Mouse (Mus musculus) ES-Bruce4 (cell line): Measurements from ENCODE around the gene Camk2d. TPM values are rescaled to one million over a fixed set of nuclear protein-coding genes. Genes with fewer than 3 reads are reported as not detected.

ENCODE experiments used
- H3K27ac ChIP-seq: 2 replicates; pipeline ENCODE4 v1.5.1; 2012; ENCODE audit warnings: low read length, inconsistent platforms; ENCODE audit not compliant: insufficient read depth
- H3K27me3 ChIP-seq: 2 replicates; pipeline ENCODE4 v1.6.1; 2012; ENCODE audit warnings: mild to moderate bottlenecking, low read length, inconsistent platforms; ENCODE audit not compliant: control insufficient read depth, poor library complexity, insufficient read depth, severe bottlenecking
- H3K36me3 ChIP-seq: 2 replicates; pipeline ENCODE4 v1.6.1; 2012; ENCODE audit warnings: inconsistent platforms, mild to moderate bottlenecking, low read length, moderate library complexity; ENCODE audit not compliant: control insufficient read depth, poor library complexity, insufficient read depth, severe bottlenecking
- H3K4me1 ChIP-seq: one replicate; pipeline ENCODE4 v1.8.1; 2011; ENCODE audit warnings: low read length; ENCODE audit not compliant: control insufficient read depth, insufficient read depth
- H3K4me3 ChIP-seq: 2 replicates; pipeline ENCODE4 v1.5.1; 2011; ENCODE audit warnings: low read depth, mild to moderate bottlenecking, low read length
- H3K9ac ChIP-seq: 2 replicates; pipeline ENCODE4 v1.6.1; 2012; ENCODE audit warnings: low read depth, mild to moderate bottlenecking, inconsistent platforms; ENCODE audit not compliant: poor library complexity, severe bottlenecking
- H3K9me3 ChIP-seq: replicated peaks from 2 replicates; pipeline ENCODE4 v1.6.1; 2012; ENCODE audit warnings: mild to moderate bottlenecking, low read length, inconsistent platforms; ENCODE audit not compliant: control insufficient read depth, poor library complexity, insufficient read depth, severe bottlenecking
- CTCF ChIP-seq: IDR thresholded peaks from one replicate; pipeline ENCODE4 v1.8.1; 2011; ENCODE audit warnings: low read depth, low read length
- EP300 ChIP-seq: IDR thresholded peaks from 2 replicates; pipeline ENCODE4 v1.6.1; 2011; ENCODE audit warnings: low read depth, low read length; ENCODE audit not compliant: insufficient read depth
- POLR2A ChIP-seq: IDR thresholded peaks from one replicate; pipeline ENCODE4 v1.8.1; 2011; ENCODE audit warnings: low read length; ENCODE audit not compliant: insufficient read depth
- polyA plus RNA-seq: library from polyadenylated mRNA; stranded (reverse); fragments of >200 nt; gene quantifications from 2 replicates; pipeline ENCODE4 v1.2.4, GENCODE M21; 2011; ENCODE audit warnings: low read depth; ENCODE audit not compliant: missing spikeins, insufficient read depth, insufficient read length

Camk2d gene
- polyA plus RNA-seq, 1 experiment: 32.9 TPM

DNA sequence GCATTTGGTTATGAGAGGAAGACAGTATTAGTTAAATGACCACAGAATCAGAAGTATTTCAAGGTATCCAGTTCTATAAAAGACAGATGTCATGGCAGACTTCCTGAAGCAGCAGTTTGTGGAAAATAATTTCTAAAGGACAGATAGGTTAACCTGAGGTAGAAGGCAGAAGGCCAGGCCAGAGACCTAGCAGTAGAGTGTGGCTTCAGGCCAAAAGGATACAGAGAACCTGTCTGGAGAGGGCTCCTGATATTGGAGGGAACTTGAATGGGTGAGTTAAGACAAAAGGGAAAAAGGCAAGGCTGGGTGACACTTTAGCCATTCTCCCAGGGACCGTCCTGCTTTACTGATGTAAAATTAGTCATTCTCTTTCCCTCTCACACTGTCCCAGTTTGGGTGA lies 118.2 kb downstream of the Camk2d start:
- no peaks in the 10 kb centered on the region for H3K4me1 ChIP-seq
- no peaks in the 10 kb centered on the region for H3K36me3 ChIP-seq
- no peak overlapping the region for H3K9ac ChIP-seq
- no peaks in the 10 kb centered on the region for H3K9me3 ChIP-seq
- H3K4me3 ChIP-seq: no peak overlapping the region
- no peak for TF ChIP-seq POLR2A
- no peak for TF ChIP-seq EP300
- TF ChIP-seq CTCF: no peak
- H3K27me3 ChIP-seq: no peaks in the 10 kb centered on the region
- H3K27ac ChIP-seq: no peak overlapping the region

DNA sequence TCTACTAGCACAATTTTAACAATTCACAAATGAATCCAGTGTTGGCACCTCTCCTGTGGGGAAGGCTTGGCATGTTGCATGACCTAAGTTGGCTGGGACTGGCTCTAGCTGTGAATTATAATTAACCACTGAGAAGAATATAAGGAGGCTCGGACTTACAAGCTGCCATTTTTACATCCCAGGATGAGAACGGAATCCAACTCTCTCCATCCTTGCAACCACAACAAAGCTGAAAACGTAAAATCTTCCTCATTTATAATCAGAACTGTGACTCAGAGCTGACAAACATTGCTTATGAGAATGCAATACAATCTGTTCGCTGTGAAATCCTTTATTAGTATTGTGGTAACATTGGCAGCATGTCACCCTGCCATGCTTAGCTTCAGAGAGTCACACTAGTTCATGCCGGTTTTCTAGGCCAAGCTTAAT lies 126.9 kb downstream of the Camk2d start:
- no peak overlapping the region for H3K27ac ChIP-seq
- no peaks in the 10 kb centered on the region for H3K9me3 ChIP-seq
- H3K9ac ChIP-seq: no peak overlapping the region
- H3K4me1 ChIP-seq: no peaks in the 10 kb centered on the region
- H3K27me3 ChIP-seq: no peaks in the 10 kb centered on the region
- H3K4me3 ChIP-seq: no peak overlapping the region
- TF ChIP-seq EP300 (no peak), CTCF (no peak), POLR2A (no peak)
- no peaks in the 10 kb centered on the region for H3K36me3 ChIP-seq

DNA sequence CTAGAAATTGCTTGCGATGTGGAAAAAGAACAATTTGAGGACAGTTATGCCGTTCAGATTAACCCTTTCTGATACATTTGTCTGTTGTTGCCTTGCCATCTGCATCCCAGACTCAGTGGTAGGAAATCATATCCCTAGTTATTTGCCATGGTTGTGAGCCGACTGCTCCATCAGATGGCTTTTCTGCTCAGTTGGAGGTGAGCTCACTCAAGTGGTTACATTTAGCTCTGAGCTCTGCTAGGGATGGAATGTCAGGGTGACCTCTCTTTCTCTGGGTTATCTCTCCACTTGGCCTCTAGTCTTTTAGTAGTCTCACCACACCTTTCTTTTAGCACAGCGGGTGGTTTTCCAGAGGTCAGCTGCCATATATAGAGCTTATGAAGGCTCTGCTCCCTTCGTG lies 127.4 kb downstream of the Camk2d start:
- no peaks in the 10 kb centered on the region for H3K27me3 ChIP-seq
- no peak overlapping the region for H3K9ac ChIP-seq

DNA sequence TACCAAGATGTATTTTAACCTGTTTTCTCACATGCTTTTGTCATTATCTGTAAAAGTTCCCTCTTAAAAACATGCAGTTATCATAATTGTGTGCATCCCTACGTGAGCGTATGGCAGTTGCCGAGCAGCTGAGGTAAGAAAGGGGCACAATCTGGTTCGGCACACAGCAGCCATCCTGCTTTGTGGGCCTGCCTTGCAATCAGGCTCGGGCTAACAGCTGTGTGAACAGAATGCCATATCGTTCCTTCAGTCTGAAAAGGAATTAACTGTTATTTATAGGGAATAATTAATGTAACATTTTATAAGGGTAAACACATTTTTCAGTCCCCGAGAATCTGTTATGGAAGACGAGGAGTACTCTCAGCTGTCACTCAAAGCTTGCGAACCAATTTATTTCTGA lies 129.5 kb downstream of the Camk2d start:
- Histone ChIP-seq H3K9me3 (no peaks in the 10 kb centered on the region), H3K36me3 (no peaks in the 10 kb centered on the region), H3K9ac (no peak overlapping the region), H3K4me1 (no peaks in the 10 kb centered on the region), H3K27ac (no peak overlapping the region), H3K4me3 (no peak overlapping the region), H3K27me3 (no peaks in the 10 kb centered on the region)
- TF ChIP-seq CTCF (no peak), POLR2A (no peak), EP300 (no peak)

More for the DNA sequence above, 127.4 kb downstream of the Camk2d start:
- H3K4me1 ChIP-seq: no peaks in the 10 kb centered on the region
- no peaks in the 10 kb centered on the region for H3K36me3 ChIP-seq
- H3K9me3 ChIP-seq: no peaks in the 10 kb centered on the region
- H3K4me3 ChIP-seq: no peak overlapping the region
- TF ChIP-seq EP300: no peak
- TF ChIP-seq CTCF: no peak
- no peak for TF ChIP-seq POLR2A
- no peak overlapping the region for H3K27ac ChIP-seq

DNA sequence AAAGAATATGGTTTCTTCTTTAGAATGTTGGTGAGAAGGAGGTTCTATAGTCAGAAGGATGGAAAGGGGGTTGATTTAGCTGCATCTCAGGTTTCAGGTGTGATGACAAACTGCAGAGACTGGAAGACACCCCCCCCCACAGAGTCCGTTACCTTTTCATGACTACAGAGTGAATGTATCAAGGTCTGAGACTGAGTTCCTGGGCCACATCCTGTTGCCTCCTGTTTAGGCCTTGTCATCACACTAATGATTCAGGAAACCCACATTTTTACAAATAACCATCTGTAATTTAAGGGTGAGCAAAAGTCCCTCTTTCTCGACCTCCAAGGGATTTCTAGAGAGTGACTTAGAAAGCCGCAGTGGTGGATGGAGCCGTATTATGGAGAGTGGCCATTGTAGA lies 131.3 kb downstream of the Camk2d start:
- H3K4me1 ChIP-seq: no peaks in the 10 kb centered on the region
- H3K4me3 ChIP-seq: no peak overlapping the region
- no peaks in the 10 kb centered on the region for H3K27me3 ChIP-seq
- no peak overlapping the region for H3K9ac ChIP-seq
- no peaks in the 10 kb centered on the region for H3K36me3 ChIP-seq
- no peaks in the 10 kb centered on the region for H3K9me3 ChIP-seq
- no peak overlapping the region for H3K27ac ChIP-seq
- TF ChIP-seq CTCF (no peak), POLR2A (no peak), EP300 (no peak)

DNA sequence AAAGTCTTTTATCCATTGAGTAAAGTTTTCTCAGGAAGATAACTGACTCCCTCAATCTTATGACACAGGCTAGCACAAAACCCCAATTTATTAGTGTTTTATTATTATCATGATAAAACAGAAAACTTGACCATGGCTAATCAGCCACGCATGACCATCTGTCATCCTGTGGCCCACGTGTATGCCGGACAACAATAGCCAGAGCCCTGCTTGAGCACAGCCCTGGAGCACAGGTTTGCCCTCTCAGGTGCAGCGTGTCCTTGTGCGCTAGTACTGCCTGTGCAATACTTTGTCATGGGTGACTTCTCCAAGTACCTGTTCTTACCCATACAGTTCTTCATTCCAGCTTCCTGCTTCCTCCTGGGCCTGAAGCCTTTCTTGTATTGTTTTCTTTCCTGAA lies 134.3 kb downstream of the Camk2d start:
- Histone ChIP-seq H3K36me3 (no peaks in the 10 kb centered on the region), H3K27me3 (no peaks in the 10 kb centered on the region), H3K4me1 (no peaks in the 10 kb centered on the region), H3K27ac (no peak overlapping the region), H3K4me3 (no peak overlapping the region), H3K9ac (no peak overlapping the region), H3K9me3 (no peaks in the 10 kb centered on the region)
- TF ChIP-seq POLR2A: no peak
- no peak for TF ChIP-seq CTCF
- TF ChIP-seq EP300: no peak
